Mouse (Mus musculus) cerebellum, adult 9-11 months (tissue): ENCODE measurements at regions not wholly inside any gene's neighbourhood (a gene's known extent, or its start where the extent isn't known, plus 50 kb on each side); places are given as distances from the start of the nearest gene placed in this dataset.
A peak's percentile ranks its signal among the peaks of the same experiment; 100 is the strongest.

Experiments
- DNase-seq: peaks from one replicate; pipeline ENCODE4 v3.0.0; 2022

DNA sequence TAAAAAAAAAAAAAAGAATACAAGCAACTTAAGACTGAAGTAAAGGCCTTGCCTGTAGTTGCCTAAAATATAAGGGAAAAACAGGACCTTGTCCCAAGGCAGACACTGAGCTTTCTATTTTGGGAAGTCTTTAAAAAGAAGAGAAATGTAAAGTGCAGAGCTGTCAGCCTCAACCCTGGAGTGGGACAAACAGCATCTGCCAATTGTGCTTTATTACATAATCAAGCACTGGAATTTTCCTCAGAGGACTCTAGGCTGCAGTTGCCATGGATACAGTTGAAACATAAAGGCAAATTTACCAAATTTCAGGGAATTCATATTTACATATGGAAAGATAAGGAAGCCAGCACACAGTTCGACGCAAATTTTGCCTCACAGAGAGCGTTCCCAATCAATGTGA is 406.7 kb downstream of the Gm597 start:
- DNase-seq = no peak

- DNase-seq = no peak
Measured at GRCm38 (mm10) chr1:28349411-28349973, 430.6 kb downstream of the Gm597 start.

GRCm38 (mm10) chr1:28348572-28348971 is 431.5 kb downstream of the Gm597 start:
- DNase-seq = no peak

GRCm38 (mm10) chr1:28340054-28340453 is 440.0 kb downstream of the Gm597 start:
- peak; percentile 41 for DNase-seq

DNA sequence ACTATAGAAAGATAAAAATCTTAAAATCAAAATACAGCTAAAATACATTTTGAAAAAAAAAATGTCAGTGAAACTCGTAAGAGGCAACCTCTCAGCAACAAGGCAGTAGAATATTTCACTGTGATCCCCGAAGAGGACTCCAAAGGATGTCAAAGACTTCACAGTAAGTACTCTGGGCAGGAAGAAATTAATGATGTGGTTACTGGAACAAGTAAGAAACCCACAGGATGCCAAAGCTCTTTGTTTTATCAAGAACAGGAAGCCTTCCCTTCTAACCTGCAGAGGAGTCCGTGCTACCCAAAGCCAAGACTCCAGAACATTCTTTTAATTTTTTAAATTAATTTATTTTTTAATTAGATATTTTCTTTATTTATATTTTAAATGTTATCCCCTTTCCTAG is 445.7 kb downstream of the Gm597 start:
- no peak for DNase-seq

DNA sequence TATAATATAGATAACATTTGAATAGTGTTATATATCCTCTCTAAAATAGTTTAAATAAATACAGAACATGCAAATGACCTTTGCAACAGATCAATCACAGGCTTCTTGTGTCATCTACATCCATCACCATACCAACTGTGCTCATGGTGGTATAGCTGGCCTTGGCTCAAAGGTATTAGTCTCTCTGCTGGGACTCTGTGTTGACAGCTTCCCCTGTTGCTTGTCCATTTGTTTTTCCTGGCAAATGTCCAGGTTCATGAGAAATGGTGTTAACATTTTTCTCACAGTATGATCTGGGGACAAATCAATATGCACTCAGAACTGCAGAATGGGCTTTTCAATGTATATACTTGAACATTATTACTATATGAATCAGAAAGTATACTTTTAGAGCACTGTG is 448.0 kb downstream of the Gm597 start:
- peak; percentile 86 for DNase-seq

- DNase-seq = no peak
Measured at GRCm38 (mm10) chr1:28328986-28329385, 451.1 kb downstream of the Gm597 start.

- no peak for DNase-seq
Measured at GRCm38 (mm10) chr1:28328539-28328938, 451.5 kb downstream of the Gm597 start.

GRCm38 (mm10) chr1:28324141-28324540 is 455.9 kb downstream of the Gm597 start:
- no peak for DNase-seq
